Comparison of ENCODE assay signal across 9 mouse cellular contexts in the genomic region with DNA sequence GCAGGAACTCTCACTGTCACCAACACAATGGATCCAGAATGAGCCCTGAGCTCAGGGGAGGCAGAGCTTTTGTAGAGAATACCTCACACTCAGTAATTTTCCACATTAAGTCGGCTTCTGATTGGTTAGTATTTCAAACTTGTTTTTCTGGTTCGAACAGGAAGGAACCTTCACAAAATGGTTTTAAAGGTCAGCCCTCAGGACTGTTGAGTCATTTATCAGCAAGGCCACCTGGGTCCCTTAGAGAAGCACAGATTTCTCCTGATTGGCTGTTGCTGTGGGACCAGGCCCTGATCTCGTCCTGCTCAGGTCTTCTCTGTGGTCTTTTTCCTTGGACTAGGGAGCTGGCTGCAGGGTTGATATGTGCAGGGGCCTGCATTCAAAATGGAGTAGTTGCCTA. TPM values are rescaled to one million over a fixed set of nuclear protein-coding genes. Genes with fewer than 3 reads are reported as not detected.
A peak's percentile ranks its signal among the peaks of the same experiment; 100 is the strongest.
DNase-seq lines count a peak whose midpoint lies in the region; ATAC-seq and TF ChIP-seq lines count a peak whose summit lies in the region.
"Had no signal": no experiment of that assay in that cellular context is flagged by ENCODE, and none has a peak within 500 bp of the region (broad histone marks: within the 10 kb centered on the region; RNA-seq: fewer than 3 reads in every experiment).

No protein-coding gene starts in this region.

- no peaks in the 10 kb centered on the region for H3K4me1 ChIP-seq in forebrain, embryonic 12.5 days
- no peaks in the 10 kb centered on the region; the same call in 1 of the 2 replicates for H3K4me1 ChIP-seq in forebrain, postnatal 0 days (ENCODE audit: insufficient read depth)
- no peaks in the 10 kb centered on the region; the same call in 1 of the 2 replicates for H3K4me1 ChIP-seq in liver, embryonic 15.5 days (replicated peaks)
- H3K4me1 ChIP-seq in forebrain, embryonic 11.5 days (replicated peaks; ENCODE audit: control insufficient read depth, insufficient read depth, low read length): no peaks in the 10 kb centered on the region

- no peaks in the 10 kb centered on the region for H3K36me3 ChIP-seq in forebrain, embryonic 12.5 days (replicated peaks)
- H3K36me3 ChIP-seq in forebrain, postnatal 0 days (ENCODE audit: insufficient read depth): no peaks in the 10 kb centered on the region
- no peaks in the 10 kb centered on the region for H3K36me3 ChIP-seq in liver, embryonic 15.5 days (replicated peaks)
- H3K36me3 ChIP-seq in forebrain, embryonic 11.5 days (ENCODE audit: control insufficient read depth, insufficient read depth, low read length): no peaks in the 10 kb centered on the region

- no peak overlapping the region for H3K4me3 ChIP-seq in forebrain, embryonic 12.5 days (replicated peaks)
- H3K4me3 ChIP-seq in forebrain, postnatal 0 days (ENCODE audit: low read depth, low read length): no peak overlapping the region
- no peak overlapping the region for H3K4me3 ChIP-seq in liver, embryonic 15.5 days (replicated peaks)
- no peak overlapping the region for H3K4me3 ChIP-seq in forebrain, embryonic 11.5 days (ENCODE audit: low read depth, low read length)

- H3K9me3 ChIP-seq in forebrain, embryonic 12.5 days: 0 out of 2 replicates have a peak, but pooled peaks cover 7% of the 10 kb centered on the region
- 0 out of 2 replicates have a peak, but pooled peaks cover 4% of the 10 kb centered on the region for H3K9me3 ChIP-seq in forebrain, postnatal 0 days (ENCODE audit: low read length)
- no peaks in the 10 kb centered on the region for H3K9me3 ChIP-seq in liver, embryonic 15.5 days (replicated peaks)
- H3K9me3 ChIP-seq in forebrain, embryonic 11.5 days (ENCODE audit: control insufficient read depth, low read length): peaks cover 2% of the 10 kb centered on the region; the same call in 1 of the 2 replicates

- 62% methylated on average over 3 of the region's 3 CpGs for WGBS in forebrain, embryonic 12.5 days
- 72% methylated on average over 3 of the region's 3 CpGs for WGBS in forebrain, postnatal 0 days
- 23% methylated on average over 3 of the region's 3 CpGs for WGBS in liver, embryonic 15.5 days (ENCODE audit: insufficient replicate concordance)
- WGBS in forebrain, embryonic 11.5 days: 74% methylated on average over 3 of the region's 3 CpGs

- no peak for DNase-seq in forebrain, postnatal 0 days
- no peak for DNase-seq in gastrocnemius, postnatal 25 days
- DNase-seq in cerebellum, adult 8-10 months: no peak
- DNase-seq in forebrain, embryonic 11.5 days (ENCODE audit: low spot score): no peak
- DNase-seq: gastrocnemius, postnatal 14 days had no signal

- TF ChIP-seq CTCF in forebrain, postnatal 0 days (IDR thresholded peaks at IDR 0.05; ENCODE audit: low read depth): no peak

- H3K4me2 ChIP-seq in forebrain, embryonic 12.5 days: no peak overlapping the region
- H3K4me2 ChIP-seq in forebrain, postnatal 0 days (ENCODE audit: low read depth): no peak overlapping the region
- H3K4me2 ChIP-seq in liver, embryonic 15.5 days: no peak overlapping the region
- H3K4me2 ChIP-seq in forebrain, embryonic 11.5 days (ENCODE audit: low read depth, low read length, severe bottlenecking): no peak overlapping the region

- no peak for ATAC-seq in forebrain, embryonic 12.5 days (ENCODE audit: low FRiP score)
- ATAC-seq in forebrain, postnatal 0 days: no peak
- ATAC-seq in activated CD4-positive, CD25-positive, alpha-beta regulatory T cell, adult 4 months: peak; percentile 59
- ATAC-seq in hematopoietic stem cell, adult 5-6 weeks (replicated peaks in 1 of 2; ENCODE audit: insufficient read depth in 1 of 2, low FRiP score in 2 of 2, low TSS enrichment in 1 of 2, low read depth in 1 of 2, poor library complexity in 2 of 2, severe bottlenecking in 2 of 2): peak; percentile 83 to 85
- peak; percentile 67; the same call in 1 of the 2 replicates for ATAC-seq in liver, embryonic 15.5 days (ENCODE audit: insufficient read depth)
- no peak for ATAC-seq in forebrain, embryonic 11.5 days (replicated peaks; ENCODE audit: low FRiP score)

- H3K27me3 ChIP-seq in forebrain, embryonic 12.5 days: no peaks in the 10 kb centered on the region
- H3K27me3 ChIP-seq in forebrain, postnatal 0 days (ENCODE audit: insufficient read depth, low read length): no peaks in the 10 kb centered on the region
- H3K27me3 ChIP-seq in liver, embryonic 15.5 days: no peaks in the 10 kb centered on the region
- H3K27me3 ChIP-seq in forebrain, embryonic 11.5 days (ENCODE audit: control insufficient read depth, insufficient read depth, low read length): no peaks in the 10 kb centered on the region

- no peak overlapping the region for H3K9ac ChIP-seq in forebrain, embryonic 12.5 days
- H3K9ac ChIP-seq in forebrain, postnatal 0 days: no peak overlapping the region
- H3K9ac ChIP-seq in liver, embryonic 15.5 days: no peak overlapping the region
- no peak overlapping the region for H3K9ac ChIP-seq in forebrain, embryonic 11.5 days (ENCODE audit: low read length)

- H3K27ac ChIP-seq in forebrain, embryonic 12.5 days: 0 out of 2 replicates have a peak overlapping the region, but pooled peaks have one; percentile 2
- no peak overlapping the region for H3K27ac ChIP-seq in forebrain, postnatal 0 days (ENCODE audit: low read depth, low read length)
- no peak overlapping the region for H3K27ac ChIP-seq in liver, embryonic 15.5 days (replicated peaks)
- H3K27ac ChIP-seq in forebrain, embryonic 11.5 days (ENCODE audit: low read depth, low read length): no peak overlapping the region

RNA-seq across cellular contexts. Expression of a gene that starts 30.7 kb away (rescaled TPM):
- polyA plus RNA-seq in forebrain, embryonic 12.5 days (2016; fragmentation: Nextera tagmentation; extraction: Ambion mirVana): 36.1 and 36.7 TPM in 2 replicates
- 24.7 and 25.8 TPM in 2 replicates for total RNA-seq in forebrain, postnatal 0 days (2014; rRNA removed)
- polyA plus RNA-seq in forebrain, postnatal 0 days (2015; fragmentation: Nextera tagmentation; extraction: Ambion mirVana): 16.8 and 25.2 TPM in 2 replicates
- polyA plus RNA-seq in activated CD4-positive, CD25-positive, alpha-beta regulatory T cell, adult 4 months (2017; shearing (Covaris generic)): 10 to 100 TPM; 32.9 to 45.2 TPM
- total RNA-seq in hematopoietic stem cell, adult 5-6 weeks (2017): 107 and 113 TPM in 2 replicates
- polyA plus RNA-seq in liver, embryonic 15.5 days (2015; fragmentation: Nextera tagmentation; extraction: Ambion mirVana): 15.9 and 16.4 TPM in 2 replicates
- total RNA-seq in gastrocnemius, postnatal 25 days (2021): 10 to 100 TPM; 18.4 to 19.3 TPM
- polyA plus RNA-seq in forebrain, embryonic 11.5 days (2014; fragmentation: Nextera tagmentation; extraction: Ambion mirVana): 38.2 and 41.3 TPM in 2 replicates

RNA-seq across cellular contexts. Expression of a gene that starts 42.4 kb away (rescaled TPM):
- 55.3 and 60.0 TPM in 2 replicates for polyA plus RNA-seq in forebrain, embryonic 12.5 days (2016; fragmentation: Nextera tagmentation; extraction: Ambion mirVana)
- 95.5 and 116 TPM in 2 replicates for total RNA-seq in forebrain, postnatal 0 days (2014; rRNA removed)
- 60.9 and 119 TPM in 2 replicates for polyA plus RNA-seq in forebrain, postnatal 0 days (2015; fragmentation: Nextera tagmentation; extraction: Ambion mirVana)
- 1 to 10 TPM; 1.4 to 2.0 TPM for polyA plus RNA-seq in activated CD4-positive, CD25-positive, alpha-beta regulatory T cell, adult 4 months (2017; shearing (Covaris generic))
- 16.8 and 18.1 TPM in 2 replicates for total RNA-seq in hematopoietic stem cell, adult 5-6 weeks (2017)
- polyA plus RNA-seq in liver, embryonic 15.5 days (2015; fragmentation: Nextera tagmentation; extraction: Ambion mirVana): 7.3 and 8.6 TPM in 2 replicates
- 10 to 100 TPM; 15.9 to 17.7 TPM for total RNA-seq in gastrocnemius, postnatal 25 days (2021)
- 36.1 and 39.7 TPM in 2 replicates for polyA plus RNA-seq in forebrain, embryonic 11.5 days (2014; fragmentation: Nextera tagmentation; extraction: Ambion mirVana)

Comparison
In these comparisons a context has a peak if more than half of its experiments do, and no peak if none do; other contexts are left out.
1. ATAC-seq: peak in activated CD4-positive, CD25-positive, alpha-beta regulatory T cell, adult 4 months (single experiment), hematopoietic stem cell, adult 5-6 weeks (2 of 2) and liver, embryonic 15.5 days (single experiment); none in forebrain, embryonic 12.5 days (single experiment), forebrain, postnatal 0 days (single experiment) and forebrain, embryonic 11.5 days (single experiment).